Mouse (Mus musculus): ENCODE measurements around the gene Wwc2. TPM values are rescaled to one million over a fixed set of nuclear protein-coding genes. Genes with fewer than 3 reads are reported as not detected.

Wwc2 gene
- total RNA-seq, 2 experiments from 2014 or later: 24.4 to 24.8 TPM

GRCm38 (mm10) chr8:47913621-47914020 lies 77.1 kb downstream of the Wwc2 start:
- no peak for DNase-seq (ENCODE audit: extremely low spot score in 1 of 2, low spot score in 2 of 2)
- H3K27ac ChIP-seq: no peak overlapping the region
- no peak for TF ChIP-seq CTCF (IDR thresholded peaks at IDR 0.05)
- intact Hi-C loops (cut with DNase I): no loop called here
- H3K4me3 ChIP-seq: no peak overlapping the region

GRCm38 (mm10) chr8:47909681-47910080 lies 81.0 kb downstream of the Wwc2 start:
- intact Hi-C loops (cut with DNase I): no loop called here
- no peak for DNase-seq (ENCODE audit: extremely low spot score in 1 of 2, low spot score in 2 of 2)
- Histone ChIP-seq H3K4me3 (no peak overlapping the region), H3K27ac (no peak overlapping the region)
- TF ChIP-seq CTCF (IDR thresholded peaks at IDR 0.05): no peak

- no peak for DNase-seq (ENCODE audit: extremely low spot score in 1 of 2, low spot score in 2 of 2)
- Histone ChIP-seq H3K27ac (no peak overlapping the region), H3K4me3 (no peak overlapping the region)
- no peak for TF ChIP-seq CTCF (IDR thresholded peaks at IDR 0.05)
- intact Hi-C loops (cut with DNase I): no loop called here
Observed at GRCm38 (mm10) chr8:47907056-47907455, 83.7 kb downstream of the Wwc2 start.

GRCm38 (mm10) chr8:47906142-47906541 lies 84.6 kb downstream of the Wwc2 start:
- intact Hi-C loops (cut with DNase I): no loop called here
- no peak for TF ChIP-seq CTCF (IDR thresholded peaks at IDR 0.05)
- Histone ChIP-seq H3K4me3 (no peak overlapping the region), H3K27ac (no peak overlapping the region)
- DNase-seq (ENCODE audit: extremely low spot score in 1 of 2, low spot score in 2 of 2): no peak

GRCm38 (mm10) chr8:47905256-47905655 lies 85.5 kb downstream of the Wwc2 start:
- no peak for TF ChIP-seq CTCF (IDR thresholded peaks at IDR 0.05)
- DNase-seq (ENCODE audit: extremely low spot score in 1 of 2, low spot score in 2 of 2): no peak
- Histone ChIP-seq H3K4me3 (no peak overlapping the region), H3K27ac (no peak overlapping the region)
- intact Hi-C loops (cut with DNase I): no loop called here

- no peak for TF ChIP-seq CTCF (IDR thresholded peaks at IDR 0.05)
- no peak for DNase-seq (ENCODE audit: extremely low spot score in 1 of 2, low spot score in 2 of 2)
- intact Hi-C loops (cut with DNase I): no loop called here
- no peak overlapping the region for H3K27ac ChIP-seq
- H3K4me3 ChIP-seq: no peak overlapping the region
Observed at GRCm38 (mm10) chr8:47904004-47904403, 86.7 kb downstream of the Wwc2 start.

GRCm38 (mm10) chr8:47902704-47903103 lies 88.0 kb downstream of the Wwc2 start:
- no peak for TF ChIP-seq CTCF (IDR thresholded peaks at IDR 0.05)
- DNase-seq (ENCODE audit: extremely low spot score in 1 of 2, low spot score in 2 of 2): no peak
- Histone ChIP-seq H3K27ac (no peak overlapping the region), H3K4me3 (no peak overlapping the region)
- intact Hi-C loops (cut with DNase I): no loop called here

- intact Hi-C loops (cut with DNase I): no loop called here
Observed at GRCm38 (mm10) chr8:47900361-47900760, 90.4 kb downstream of the Wwc2 start.

GRCm38 (mm10) chr8:47899891-47900290 lies 90.8 kb downstream of the Wwc2 start:
- DNase-seq (ENCODE audit: extremely low spot score in 1 of 2, low spot score in 2 of 2): no peak
- H3K27ac ChIP-seq: no peak overlapping the region
- no peak for TF ChIP-seq CTCF (IDR thresholded peaks at IDR 0.05)
- intact Hi-C loops (cut with DNase I): no loop called here
- no peak overlapping the region for H3K4me3 ChIP-seq

More at GRCm38 (mm10) chr8:47900361-47900760, 90.4 kb downstream of the Wwc2 start:
- Histone ChIP-seq H3K4me3 (no peak overlapping the region), H3K27ac (no peak overlapping the region)
- no peak for TF ChIP-seq CTCF (IDR thresholded peaks at IDR 0.05)
- DNase-seq (ENCODE audit: extremely low spot score in 1 of 2, low spot score in 2 of 2): no peak

GRCm38 (mm10) chr8:47892419-47892818 lies 98.3 kb downstream of the Wwc2 start:
- TF ChIP-seq CTCF (IDR thresholded peaks at IDR 0.05): no peak
- DNase-seq (ENCODE audit: extremely low spot score in 1 of 2, low spot score in 2 of 2): no peak
- Histone ChIP-seq H3K4me3 (no peak overlapping the region), H3K27ac (no peak overlapping the region)
- intact Hi-C loops (cut with DNase I): no loop called here

- no peak overlapping the region for H3K27ac ChIP-seq
- no peak for TF ChIP-seq CTCF (IDR thresholded peaks at IDR 0.05)
- no peak overlapping the region for H3K4me3 ChIP-seq
- DNase-seq (ENCODE audit: extremely low spot score in 1 of 2, low spot score in 2 of 2): no peak
- intact Hi-C loops (cut with DNase I): no loop called here
Observed at GRCm38 (mm10) chr8:47891641-47892040, 99.1 kb downstream of the Wwc2 start.

GRCm38 (mm10) chr8:47890814-47891210 lies 99.9 kb downstream of the Wwc2 start:
- intact Hi-C loops (cut with DNase I): no loop called here
- no peak overlapping the region for H3K27ac ChIP-seq
- no peak for TF ChIP-seq CTCF (IDR thresholded peaks at IDR 0.05)
- H3K4me3 ChIP-seq: no peak overlapping the region
- no peak for DNase-seq (ENCODE audit: extremely low spot score in 1 of 2, low spot score in 2 of 2)

GRCm38 (mm10) chr8:47889936-47890813 lies 100.5 kb downstream of the Wwc2 start:
- no peak overlapping the region for H3K4me3 ChIP-seq
- DNase-seq (ENCODE audit: extremely low spot score in 1 of 2, low spot score in 2 of 2): no peak
- H3K27ac ChIP-seq: no peak overlapping the region
- intact Hi-C loops (cut with DNase I): no loop called here
- no peak for TF ChIP-seq CTCF (IDR thresholded peaks at IDR 0.05)

Measured in left cerebral cortex, adult 2 months (tissue).